Mouse (Mus musculus) right cerebral cortex, postnatal 25 days (tissue): ENCODE data around the gene Otop2.

Experiments
- DNase-seq: peaks from one replicate; pipeline ENCODE4 v3.0.0; 2022

Gene Otop2

GRCm38 (mm10) chr11:115306863-115307262 is at the start of gene Otop2:
Gene Otop2, plus strand, starts transcription at chr11:115307163.
- no peak for DNase-seq

DNA sequence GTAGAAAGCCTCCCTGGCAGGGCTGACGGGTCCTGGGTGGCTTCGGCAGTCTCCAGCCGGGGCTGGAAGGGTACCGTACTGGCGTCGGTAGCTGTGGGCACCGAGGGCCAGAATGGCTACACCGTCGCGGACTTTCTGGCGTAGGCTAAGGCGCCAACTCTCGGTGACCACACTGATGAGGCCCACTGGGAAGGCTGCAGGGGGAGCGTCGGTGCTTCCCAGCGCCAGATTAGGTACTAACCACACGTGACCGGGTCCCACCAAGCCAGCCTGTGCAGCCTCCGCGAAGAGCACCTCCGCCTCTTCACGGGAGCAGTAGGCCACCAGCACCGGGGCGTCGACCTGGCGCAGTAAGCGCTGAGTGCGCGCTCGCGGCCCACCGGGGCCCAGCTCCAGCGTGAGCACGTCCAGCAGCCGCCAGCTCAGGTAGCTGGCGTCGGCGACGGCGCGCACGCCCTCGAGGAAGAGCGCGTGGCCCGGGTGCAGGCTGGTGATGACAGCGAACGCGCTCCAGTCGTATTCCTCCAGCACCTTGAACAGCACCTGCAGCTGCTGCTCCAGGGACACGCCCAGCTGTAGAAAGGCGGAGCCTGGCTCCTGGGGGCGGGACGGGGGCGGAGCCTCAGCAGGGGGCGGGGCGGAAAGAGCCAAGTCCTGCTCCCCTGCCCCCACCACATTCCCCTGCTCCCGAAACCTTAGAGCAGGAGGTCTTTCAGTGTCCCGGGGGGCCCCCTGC is 49.0 kb upstream of the Otop2 start:
- no peak for DNase-seq

GRCm38 (mm10) chr11:115259134-115259533 is 47.8 kb upstream of the Otop2 start:
- no peak for DNase-seq

DNA sequence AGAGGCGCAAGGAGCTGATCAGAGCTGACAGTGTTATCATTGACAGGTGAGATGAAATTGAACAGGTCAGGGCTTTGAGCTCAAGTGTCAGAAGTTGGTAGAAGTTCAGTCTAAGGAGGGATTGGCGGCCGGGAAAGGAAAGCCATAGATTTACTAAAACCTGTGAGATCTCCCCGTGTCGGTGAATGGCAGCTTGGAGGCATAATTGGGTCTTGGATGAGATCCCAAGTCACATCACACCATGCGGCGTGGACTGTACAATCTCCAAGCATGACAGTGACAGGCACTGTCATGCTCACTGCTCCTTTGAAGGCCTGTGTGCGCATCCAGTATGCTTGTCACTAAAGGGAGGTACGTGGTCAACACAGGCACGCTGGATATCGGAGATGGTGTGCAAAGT is 44.0 kb upstream of the Otop2 start:
- no peak for DNase-seq

GRCm38 (mm10) chr11:115264136-115264861 is 42.7 kb upstream of the Otop2 start:
- no peak for DNase-seq

- DNase-seq, result no peak
Observed at GRCm38 (mm10) chr11:115264862-115265668, 41.9 kb upstream of the Otop2 start.

GRCm38 (mm10) chr11:115265771-115266399 is 41.1 kb upstream of the Otop2 start:
- no peak for DNase-seq

DNA sequence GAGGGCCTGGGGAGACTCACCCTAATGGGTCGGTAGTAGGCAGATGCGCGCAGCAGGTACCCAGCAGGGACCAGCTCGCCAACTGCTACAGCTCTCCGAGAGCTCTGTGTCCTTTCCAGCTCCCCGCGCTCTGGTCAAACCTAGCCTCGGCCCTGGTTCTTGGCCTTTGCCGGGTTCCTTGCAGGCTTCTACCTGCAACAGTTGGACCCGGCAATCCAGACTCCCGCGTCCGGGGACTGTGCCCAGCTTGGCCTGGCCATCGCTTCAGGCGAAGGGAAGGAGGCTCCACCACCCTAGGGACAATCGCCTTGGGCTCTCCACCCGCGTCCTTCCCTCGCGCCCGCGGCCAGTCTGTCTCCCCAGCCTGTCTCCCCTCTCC is 40.6 kb upstream of the Otop2 start:
- DNase-seq, result no peak

GRCm38 (mm10) chr11:115267061-115267883 is 39.7 kb upstream of the Otop2 start, which contains the start of gene Grin2c:
Gene Grin2c, minus strand, starts transcription at chr11:115267243.
- DNase-seq, result no peak

DNA sequence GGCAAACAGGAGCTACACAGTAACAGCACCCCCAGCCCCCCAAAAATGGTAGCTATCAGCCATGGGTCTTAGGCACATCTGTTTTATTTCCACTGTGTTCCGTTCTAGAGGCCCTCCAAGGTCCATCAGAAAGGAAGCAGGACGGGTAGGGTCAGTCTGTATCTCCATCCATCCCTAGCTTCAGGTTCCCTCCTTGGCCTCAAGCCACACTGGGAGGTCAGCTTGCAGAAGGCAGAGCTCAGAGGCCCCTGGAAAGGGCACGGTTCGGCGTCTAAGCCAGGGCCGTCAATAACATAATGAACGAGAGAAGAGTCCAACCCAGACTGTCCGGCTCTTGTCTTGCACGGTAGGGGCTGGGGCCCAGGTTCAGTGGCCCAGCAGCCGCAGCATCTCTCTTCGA is 39.0 kb upstream of the Otop2 start:
- no peak for DNase-seq

DNA sequence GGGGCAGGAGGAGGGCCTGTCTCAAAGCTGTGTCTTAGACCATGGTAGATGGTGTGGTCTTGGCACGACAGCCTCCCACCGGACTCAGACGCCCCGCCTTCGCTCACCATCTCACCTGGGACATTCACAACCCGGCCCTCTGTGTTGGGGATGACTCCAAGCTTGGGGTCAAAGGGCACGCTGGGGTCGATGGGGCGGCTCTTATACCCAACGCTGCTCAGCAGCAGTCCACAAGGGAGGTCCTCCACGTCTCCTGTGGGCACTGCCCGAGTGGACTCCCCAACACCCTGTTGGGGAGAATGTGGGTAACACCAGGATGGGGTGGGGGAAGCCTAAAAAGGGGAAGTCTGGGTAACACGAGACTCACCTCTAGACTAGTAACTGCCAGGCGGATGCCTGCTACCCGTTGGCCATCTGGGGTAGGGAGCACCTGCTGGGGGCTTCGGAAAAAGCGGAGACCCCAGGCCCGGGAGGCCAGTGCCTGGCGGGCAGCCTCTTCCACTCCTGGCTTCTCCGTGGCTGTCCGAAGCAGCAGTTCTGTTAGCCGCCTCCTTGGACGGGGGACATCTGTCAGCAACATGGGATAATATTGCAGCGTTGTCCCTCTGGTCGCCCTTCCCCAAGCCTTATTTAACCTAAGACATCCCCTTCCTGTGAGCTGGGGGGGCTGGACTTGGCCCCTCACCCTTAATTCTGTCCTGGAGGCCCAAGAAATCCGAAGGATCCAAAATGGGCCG is 37.5 kb upstream of the Otop2 start:
- DNase-seq, result no peak

- DNase-seq, result peak; percentile 82
Observed at GRCm38 (mm10) chr11:115270148-115270861, 36.7 kb upstream of the Otop2 start.

GRCm38 (mm10) chr11:115271052-115271451 is 35.9 kb upstream of the Otop2 start:
- no peak for DNase-seq

GRCm38 (mm10) chr11:115271481-115271880 is 35.5 kb upstream of the Otop2 start:
- no peak for DNase-seq

- no peak for DNase-seq
Observed at GRCm38 (mm10) chr11:115272894-115273498, 34.0 kb upstream of the Otop2 start.

GRCm38 (mm10) chr11:115273735-115274134 is 33.2 kb upstream of the Otop2 start:
- DNase-seq, result no peak

- no peak for DNase-seq
Observed at GRCm38 (mm10) chr11:115274178-115274577, 32.8 kb upstream of the Otop2 start.

GRCm38 (mm10) chr11:115274771-115275170 is 32.2 kb upstream of the Otop2 start:
- no peak for DNase-seq

GRCm38 (mm10) chr11:115275509-115275908 is 31.5 kb upstream of the Otop2 start:
- no peak for DNase-seq

DNA sequence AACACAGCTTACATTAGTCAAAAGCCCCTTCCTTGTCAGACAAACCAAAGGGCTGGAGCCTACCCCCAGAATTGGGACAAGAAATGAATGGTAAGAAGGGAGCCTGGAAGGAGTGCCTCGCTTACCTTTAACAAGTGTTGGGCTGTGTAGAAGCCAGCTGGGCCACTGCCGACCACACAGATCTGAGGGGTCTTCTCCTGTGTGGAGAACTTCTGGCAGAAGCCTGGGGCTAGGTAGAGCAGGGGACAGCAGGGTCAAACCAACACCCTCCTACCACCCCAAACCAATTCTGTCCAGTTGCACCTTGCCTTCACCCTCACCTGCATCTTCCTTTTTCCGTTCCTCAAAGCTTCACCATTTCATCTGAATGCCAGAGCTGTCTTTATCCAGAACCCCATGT is 31.0 kb upstream of the Otop2 start:
- no peak for DNase-seq
